Mouse (Mus musculus) ES-Bruce4 (cell line): Measurements from ENCODE around the gene Msh2.

Experiments
- CTCF ChIP-seq: IDR thresholded peaks from one replicate; pipeline ENCODE4 v1.8.1; 2011; ENCODE audit warnings: low read depth, low read length
- POLR2A ChIP-seq: IDR thresholded peaks from one replicate; pipeline ENCODE4 v1.8.1; 2011; ENCODE audit warnings: low read length; ENCODE audit not compliant: insufficient read depth

DNA sequence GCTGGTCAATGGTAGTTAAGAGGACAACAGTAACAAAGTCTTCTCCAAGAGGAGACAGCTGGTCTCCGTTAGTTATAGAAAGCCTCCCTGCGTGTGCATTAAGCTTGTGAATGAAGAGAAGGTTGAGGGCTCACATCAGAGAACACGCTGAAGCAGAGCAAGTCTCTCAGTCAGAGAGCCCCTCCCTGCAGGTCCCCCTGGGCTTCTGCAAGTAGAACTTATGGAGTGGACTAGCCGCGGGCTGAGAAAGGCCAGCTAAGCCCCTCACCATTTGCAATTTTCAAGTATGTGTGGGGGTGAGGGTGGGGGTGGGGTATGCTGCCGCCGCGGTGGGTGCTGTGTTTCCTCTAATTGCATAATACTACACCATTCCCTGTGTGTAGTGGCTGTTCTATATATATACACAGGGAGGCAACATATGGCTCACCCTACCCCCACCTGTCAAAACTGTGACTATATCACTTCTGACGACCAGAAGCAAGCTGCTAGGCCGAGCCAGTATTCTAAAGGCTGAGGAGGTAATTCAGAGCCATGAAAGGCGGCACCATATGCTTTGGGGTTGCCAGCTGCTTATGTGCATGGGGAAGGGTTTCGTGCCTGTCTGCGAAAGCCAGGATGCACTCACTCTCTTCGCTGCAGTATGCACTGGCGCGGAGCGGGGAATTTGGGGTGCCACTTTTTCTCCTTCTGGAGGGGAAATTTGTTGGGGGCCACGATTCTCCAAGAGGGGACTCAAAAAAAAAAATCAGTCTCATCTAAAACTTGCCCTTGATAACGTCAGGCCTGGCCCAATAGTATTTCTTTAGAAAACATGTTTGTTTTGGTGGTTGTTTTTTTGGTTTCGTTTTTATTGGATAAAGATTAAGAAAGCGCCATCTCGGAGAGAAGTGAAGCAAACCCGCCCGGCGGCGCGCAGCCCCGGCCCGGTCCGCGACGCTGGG lies 73.1 kb downstream of the Msh2 start:
- TF ChIP-seq POLR2A (no peak), CTCF (no peak)
